Mouse (Mus musculus): ENCODE results near the gene Nod1.
"Not testable (repeated sequence)": the region's sequence is repeated elsewhere in the genome, so short reads cannot be mapped to it uniquely, and the experiment has no call there.

Nod1 gene

DNA sequence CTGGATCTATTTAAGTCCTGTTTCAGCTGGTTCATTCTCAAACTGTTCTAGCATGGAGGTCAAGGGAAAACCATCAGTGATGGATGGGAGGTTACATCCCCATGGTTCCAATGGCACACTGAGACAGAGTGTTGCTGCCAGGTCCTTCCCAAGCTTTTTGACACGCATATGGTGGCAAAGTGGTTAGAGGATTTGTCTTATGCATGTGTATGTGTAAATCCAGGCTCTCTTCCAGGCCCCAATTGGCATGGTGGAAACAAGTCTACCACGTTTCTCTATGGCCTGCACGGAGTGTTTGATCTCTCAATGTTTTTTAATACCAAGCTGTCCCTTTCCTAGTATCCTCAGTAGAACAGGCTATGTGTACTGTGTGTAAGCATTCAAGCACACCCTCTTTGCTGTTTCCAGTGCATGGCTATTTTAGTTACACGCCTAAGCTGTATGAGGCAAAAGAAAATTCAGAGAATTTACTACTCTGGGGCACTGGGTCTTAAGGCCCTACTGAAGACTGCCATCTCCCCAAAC lies 11.2 kb upstream of the Nod1 start:
- peak; percentile 43 for DNase-seq (ENCODE audit: low read depth, low spot score)

GRCm38 (mm10) chr6:54979426-54979825 lies 7.0 kb upstream of the Nod1 start:
- DNase-seq (ENCODE audit: low read depth, low spot score) = no peak

GRCm38 (mm10) chr6:54975616-54976015 lies 3.2 kb upstream of the Nod1 start:
- DNase-seq (ENCODE audit: low read depth, low spot score) = no peak

- DNase-seq (ENCODE audit: low read depth, low spot score) = no peak
Measured at GRCm38 (mm10) chr6:54974501-54974900, 2.1 kb upstream of the Nod1 start.

GRCm38 (mm10) chr6:54972929-54973211 lies 458 bp upstream of the Nod1 start:
- DNase-seq (ENCODE audit: low read depth, low spot score) = no peak

DNA sequence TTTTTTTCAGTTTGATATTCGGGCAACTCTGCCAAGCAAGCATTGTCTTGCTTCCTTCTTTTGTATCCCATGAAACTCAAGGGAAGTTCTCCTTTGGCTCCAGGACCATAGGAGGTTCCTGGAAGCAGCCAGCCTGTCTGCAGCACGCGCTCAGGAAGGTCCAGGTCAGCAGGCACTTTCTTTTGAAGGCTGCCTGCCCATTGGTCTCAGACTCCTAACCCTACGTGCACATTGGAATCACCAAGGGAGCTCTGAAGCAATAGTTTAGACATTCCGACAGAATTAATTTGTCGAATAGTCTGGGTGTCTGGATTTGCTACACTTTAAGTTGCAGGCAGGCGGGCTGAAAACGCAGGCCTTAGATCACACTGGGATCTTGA lies 691 bp downstream of the Nod1 start:
- no peak for DNase-seq (ENCODE audit: low read depth, low spot score)

DNA sequence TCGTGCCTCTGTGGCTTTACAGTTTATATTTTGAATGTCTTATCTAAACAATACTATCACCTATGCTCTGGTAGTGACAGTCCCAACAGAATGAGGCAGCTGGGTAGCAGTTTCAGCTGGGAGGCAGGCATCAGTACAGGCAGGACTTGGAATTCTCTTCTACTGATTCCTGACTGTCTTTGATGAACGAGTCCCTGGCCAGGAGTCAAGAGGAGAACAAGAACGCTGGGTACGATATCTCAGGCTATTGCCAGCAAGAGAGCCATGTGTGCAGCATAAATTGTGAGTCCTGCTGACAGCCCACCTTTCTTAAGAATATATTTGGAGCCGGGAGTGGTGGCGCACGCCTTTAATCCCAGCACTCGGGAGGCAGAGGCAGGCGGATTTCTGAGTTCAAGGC lies 1.9 kb downstream of the Nod1 start:
- DNase-seq (ENCODE audit: low read depth, low spot score) = no peak

DNA sequence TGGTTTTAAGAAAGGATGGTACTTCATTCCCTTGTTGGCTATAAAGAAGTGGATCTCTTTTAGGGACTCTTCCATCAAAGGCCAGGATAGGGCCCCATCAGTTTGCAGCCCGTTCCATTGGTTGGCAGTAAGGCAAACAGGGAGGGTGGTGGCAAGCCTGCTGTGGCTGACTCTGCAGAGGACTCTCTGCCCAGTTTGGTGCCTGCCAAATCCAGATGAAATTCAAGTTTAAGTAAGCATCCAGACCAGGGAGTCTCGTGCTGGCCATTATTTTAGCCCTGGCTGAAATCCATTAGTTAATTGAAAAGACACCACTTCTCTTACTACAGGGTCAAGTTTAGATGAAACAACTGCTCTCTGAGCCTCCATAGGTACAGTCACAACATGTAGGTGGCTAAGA lies 2.6 kb downstream of the Nod1 start:
- DNase-seq (ENCODE audit: low read depth, low spot score) = no peak

- DNase-seq (ENCODE audit: low read depth, low spot score) = no peak
Measured at GRCm38 (mm10) chr6:54967591-54967990, 4.8 kb downstream of the Nod1 start.

- DNase-seq (ENCODE audit: low read depth, low spot score) = no peak
Measured at GRCm38 (mm10) chr6:54965234-54965633, 7.2 kb downstream of the Nod1 start.

GRCm38 (mm10) chr6:54964755-54965154 lies 7.7 kb downstream of the Nod1 start:
- no peak for DNase-seq (ENCODE audit: low read depth, low spot score)

GRCm38 (mm10) chr6:54963599-54963998 lies 8.8 kb downstream of the Nod1 start:
- DNase-seq (ENCODE audit: low read depth, low spot score) = no peak

DNA sequence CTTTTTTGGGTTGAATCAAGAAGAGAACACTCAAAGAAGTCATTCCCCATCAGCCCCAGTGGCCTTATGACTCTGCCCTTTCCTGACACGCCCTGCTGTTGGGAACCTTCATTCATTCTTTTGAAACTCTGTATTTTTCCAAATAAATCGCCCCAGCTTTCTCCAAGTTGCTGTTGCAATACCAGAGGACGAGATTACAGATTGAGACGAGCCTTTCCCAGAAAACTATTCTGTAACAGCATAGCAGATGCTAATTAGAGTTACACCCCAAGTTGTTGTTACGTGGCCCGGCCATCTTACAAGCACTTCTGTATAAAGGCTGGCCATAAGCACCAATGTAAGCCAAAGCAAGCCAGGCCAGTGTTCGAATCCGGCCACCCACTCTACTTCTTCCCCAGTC lies 14.8 kb downstream of the Nod1 start:
- DNase-seq (ENCODE audit: low read depth, low spot score) = no peak

DNA sequence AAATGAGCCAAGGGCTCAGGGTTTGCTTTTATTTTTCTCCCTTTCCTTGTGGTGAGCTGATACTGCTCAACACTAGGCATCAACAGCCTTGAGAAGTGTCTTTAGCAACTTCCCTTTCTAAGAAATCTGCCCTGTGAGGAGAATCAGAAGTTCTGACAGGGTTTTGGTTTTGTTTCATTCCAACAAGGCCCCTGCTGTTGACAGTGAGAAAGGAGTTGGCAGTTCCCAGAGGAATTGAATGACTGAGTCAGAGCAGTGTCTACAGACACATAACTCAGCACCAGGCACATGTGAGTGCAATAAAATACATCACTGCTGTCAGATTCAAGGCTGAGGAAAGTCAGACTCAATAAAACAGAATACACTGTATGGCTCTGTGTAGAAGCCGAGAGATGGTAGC lies 16.0 kb downstream of the Nod1 start:
- no peak for DNase-seq (ENCODE audit: low read depth, low spot score)

DNA sequence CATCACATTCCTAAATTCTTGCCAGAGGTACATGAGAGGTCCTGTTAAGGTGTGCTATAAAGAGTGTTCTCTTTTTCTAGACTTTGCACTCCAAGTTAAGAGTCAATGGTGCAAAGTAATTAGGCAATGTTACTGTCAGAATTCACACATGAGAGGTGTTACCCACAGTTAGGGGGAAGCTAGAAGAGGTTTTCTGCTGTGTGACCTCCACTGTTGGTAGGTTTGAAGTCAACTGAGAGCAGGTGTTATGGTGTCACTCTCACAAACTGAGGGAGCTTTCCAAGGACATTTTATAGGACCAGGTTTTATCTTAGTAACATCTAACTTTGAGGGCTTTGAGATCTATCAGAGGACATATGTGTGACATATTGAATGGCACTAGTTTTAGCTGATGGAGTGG lies 16.5 kb downstream of the Nod1 start:
- no peak for DNase-seq (ENCODE audit: low read depth, low spot score)

GRCm38 (mm10) chr6:54954659-54955414 lies 17.6 kb downstream of the Nod1 start:
- no peak for DNase-seq (ENCODE audit: low read depth, low spot score)

- not testable (repeated sequence) for DNase-seq (ENCODE audit: low read depth, low spot score)
Measured at GRCm38 (mm10) chr6:54953399-54953798, 19.0 kb downstream of the Nod1 start.

DNA sequence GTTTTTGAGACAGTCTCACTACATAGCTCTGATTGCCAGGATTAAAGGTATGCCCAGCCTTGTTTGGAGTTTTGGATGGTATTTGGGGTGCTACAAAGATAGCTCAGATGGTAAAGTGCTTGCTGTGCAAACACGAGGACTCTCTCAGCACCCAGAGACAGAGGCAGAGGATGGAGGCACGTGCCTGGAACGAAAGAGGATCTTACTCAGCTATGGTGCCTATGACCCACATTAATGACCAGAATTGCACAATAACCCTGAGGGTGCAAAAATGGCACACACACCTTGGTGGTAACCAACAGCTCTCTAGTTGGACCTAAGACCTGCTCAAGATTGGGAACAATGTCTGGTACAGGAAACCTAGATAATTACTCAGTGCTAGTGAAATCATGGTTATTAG lies 19.9 kb downstream of the Nod1 start:
- DNase-seq (ENCODE audit: low read depth, low spot score) = no peak

- DNase-seq (ENCODE audit: low read depth, low spot score) = no peak
Measured at GRCm38 (mm10) chr6:54948682-54949081, 23.7 kb downstream of the Nod1 start.

DNA sequence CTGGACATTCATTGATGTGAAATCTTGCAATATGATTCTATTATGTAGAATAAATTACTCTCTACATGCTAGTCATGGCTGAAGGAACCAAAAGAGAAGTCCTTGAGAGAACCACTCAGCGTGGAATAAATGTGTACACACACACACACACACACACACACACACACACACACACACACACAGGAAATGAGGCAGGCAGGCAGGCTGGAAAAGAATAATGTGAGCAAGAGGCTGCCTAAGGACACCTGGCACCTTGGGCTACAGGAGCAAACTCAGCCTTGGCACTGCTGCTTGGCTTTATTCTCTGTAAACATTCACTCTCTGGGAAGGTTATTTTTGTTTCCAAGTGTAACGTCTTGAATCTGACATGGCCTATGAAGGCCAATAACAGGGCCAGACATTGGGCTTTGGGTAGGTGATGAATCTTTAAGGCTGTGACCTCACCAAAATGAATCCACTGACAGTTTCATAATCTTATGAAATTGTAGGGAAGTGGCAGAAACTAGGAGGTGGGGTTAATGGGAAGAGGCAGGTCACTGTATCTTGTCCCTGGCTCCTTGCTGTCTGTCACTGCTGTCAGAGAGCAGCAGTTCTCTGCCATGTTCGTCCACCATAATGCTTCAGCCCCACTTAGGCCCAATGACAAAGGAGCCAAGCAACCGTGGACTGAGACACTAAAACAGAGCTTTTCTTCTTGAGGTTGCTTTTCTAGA lies 26.0 kb downstream of the Nod1 start:
- DNase-seq (ENCODE audit: low read depth, low spot score) = no peak

GRCm38 (mm10) chr6:54944551-54944950 lies 27.9 kb downstream of the Nod1 start:
- DNase-seq (ENCODE audit: low read depth, low spot score) = no peak

- DNase-seq (ENCODE audit: low read depth, low spot score) = no peak
Measured at GRCm38 (mm10) chr6:54943753-54944152, 28.7 kb downstream of the Nod1 start.

DNA sequence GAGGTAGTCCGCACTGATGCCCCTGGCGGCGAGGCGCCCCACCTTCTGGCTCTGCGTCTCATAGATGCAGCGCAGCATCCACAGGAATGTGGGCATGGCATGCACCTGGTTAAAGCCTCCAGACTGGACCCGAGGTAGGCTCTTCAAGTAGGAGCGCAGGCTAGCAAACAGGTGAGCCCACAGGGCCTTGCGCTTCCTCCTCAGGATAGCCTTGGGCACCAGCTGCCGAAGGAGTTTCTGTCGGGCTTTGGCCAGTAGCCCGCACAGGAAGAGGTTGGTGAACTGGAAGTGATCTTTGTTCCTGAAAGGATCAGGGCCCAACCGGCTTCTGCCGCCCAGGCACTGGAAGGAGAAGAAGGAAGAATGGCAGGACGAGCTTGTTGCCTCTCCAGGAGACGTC lies 29.1 kb downstream of the Nod1 start:
- no peak for DNase-seq (ENCODE audit: low read depth, low spot score)

Data from brain, embryonic 18.5 days (tissue).